Mouse (Mus musculus) retina, postnatal 1 day (tissue): ENCODE results near the gene Gm49378.
A peak's percentile ranks its signal among the peaks of the same experiment; 100 is the strongest.

ENCODE experiments used
- DNase-seq: peaks from one replicate; pipeline ENCODE4 v3.0.0-alpha.2; 2012

Gm49378 gene

DNA sequence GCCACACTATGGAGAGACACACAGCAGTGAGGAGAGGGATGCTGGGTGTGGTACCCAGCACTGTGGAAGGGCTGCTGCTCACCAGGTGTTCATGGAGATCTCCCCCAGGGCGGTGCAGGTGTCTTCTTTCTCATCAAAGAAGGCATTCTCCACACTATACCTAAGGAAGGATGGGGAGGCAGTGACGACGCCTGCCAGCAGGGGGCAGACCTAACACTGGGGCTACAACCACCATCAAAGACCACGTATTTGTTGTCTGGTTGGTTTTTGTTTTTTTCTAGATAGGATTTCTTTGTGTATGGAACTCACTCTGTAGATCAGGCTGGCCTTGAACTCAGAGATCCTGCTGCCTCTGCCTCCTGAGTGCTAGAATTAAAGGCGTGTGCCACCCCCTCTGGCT, 8.4 kb downstream of the Gm49378 start:
- DNase-seq: peak; percentile 39

DNA sequence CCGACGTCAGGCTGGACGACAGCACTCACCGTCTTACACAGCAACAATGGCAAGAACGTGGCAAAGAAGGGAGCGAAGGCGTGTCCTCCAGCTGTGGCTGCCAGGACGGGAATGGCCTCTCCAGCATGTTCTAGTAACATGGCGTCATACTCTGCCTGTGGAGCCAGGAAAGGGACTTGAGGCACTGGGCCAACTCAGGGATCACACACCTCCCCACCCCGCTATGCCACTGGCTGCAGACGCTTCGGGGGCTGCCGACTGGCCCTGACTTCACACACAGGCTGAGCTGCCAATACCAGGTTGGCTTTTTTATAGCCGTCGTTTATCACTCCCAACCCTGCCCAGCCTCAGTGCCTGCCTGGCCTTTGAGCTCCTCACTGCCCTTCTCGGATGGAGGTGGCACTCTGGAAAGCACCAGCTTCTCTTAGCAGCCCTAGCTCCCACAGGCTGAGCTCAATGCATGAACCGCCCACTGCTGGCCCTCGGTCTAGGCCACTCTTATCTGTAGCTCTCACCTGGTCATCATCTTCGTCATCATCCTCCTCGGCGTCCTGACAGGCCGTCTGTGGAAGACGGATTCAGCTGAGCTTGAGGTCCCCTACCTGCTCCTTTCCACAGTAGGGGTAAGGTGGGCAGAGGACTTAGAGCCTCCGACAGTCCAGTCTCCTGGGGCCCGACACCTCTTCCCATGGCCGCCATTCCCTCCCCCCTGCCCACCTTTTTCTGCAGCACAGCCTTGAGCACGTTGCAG, 9.4 kb downstream of the Gm49378 start:
- no peak for DNase-seq

DNA sequence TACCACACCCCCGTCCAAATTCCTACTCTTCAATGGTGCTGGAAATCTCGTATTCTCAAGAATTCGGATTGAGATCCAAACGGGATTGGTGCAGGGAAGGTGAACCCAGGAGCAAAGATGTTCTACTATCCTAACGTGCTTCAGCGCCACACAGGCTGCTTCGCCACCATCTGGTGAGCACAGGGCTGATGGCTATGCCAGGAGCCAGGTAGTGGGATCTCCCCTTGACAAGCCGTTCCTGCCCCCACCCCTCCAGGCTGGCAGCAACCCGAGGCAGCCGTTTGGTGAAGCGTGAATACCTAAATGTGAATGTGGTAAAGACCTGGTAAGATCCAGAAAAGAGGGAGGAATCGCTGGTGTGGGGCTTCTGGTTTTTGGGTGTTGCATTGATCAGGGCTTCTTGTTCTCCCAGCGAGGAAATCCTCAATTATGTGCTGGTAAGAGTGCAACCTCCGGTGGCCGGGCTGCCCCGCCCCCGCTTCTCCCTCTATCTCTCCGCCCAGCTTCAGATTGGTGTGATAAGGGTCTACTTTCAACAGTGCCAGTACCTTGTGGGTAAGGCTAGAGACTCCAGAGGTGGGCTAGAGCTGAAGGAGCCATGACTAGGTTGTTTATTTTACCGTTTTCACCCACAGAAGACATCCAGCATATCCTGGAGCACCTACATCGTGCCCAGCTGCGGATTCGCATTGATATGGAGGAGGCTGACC, 19.1 kb downstream of the Gm49378 start:
- DNase-seq: peak; percentile 10

DNA sequence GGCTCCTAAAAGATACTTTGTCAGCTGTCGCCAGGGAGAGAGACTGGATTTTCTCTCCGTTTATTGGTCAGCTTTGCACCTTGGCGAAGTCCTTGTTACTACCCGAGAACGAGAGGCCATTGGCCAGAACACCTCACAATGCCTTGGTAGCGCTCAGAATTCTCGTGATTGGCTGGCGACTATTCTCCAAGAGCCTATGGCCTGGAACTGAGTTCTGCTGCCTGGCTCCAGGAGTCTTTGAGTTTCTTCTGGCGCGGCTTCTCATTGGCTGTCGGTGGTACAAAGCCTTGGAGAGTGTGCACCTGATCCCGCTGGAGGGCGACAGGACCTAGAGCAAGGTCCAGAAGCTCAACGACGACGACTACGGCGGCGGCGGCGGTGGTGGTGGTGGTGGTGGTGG, 19.9 kb downstream of the Gm49378 start, which contains the start of gene Rec8:
TSS of gene Rec8 (plus strand) at position 216 of the 400 bp plus-strand sequence.
- peak; percentile 64 for DNase-seq

DNA sequence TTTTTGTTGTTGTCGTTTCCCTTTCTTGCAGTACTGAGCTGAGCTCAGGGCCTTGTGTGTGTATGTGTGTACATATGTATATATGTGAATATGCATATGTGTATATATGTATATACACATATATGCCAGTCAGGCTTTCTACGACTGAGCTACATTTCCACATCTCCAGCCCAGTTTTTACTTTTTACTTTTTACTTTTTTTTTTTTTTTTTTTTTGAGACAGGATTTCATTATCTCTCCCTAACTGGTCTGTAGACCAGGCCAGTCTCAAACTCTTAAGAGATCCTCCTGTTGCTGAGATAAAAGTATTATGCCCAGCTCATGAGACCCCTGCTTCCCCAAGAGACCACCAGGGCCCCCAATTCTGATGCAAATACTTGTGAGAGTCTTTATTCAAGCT, 20.9 kb downstream of the Gm49378 start:
- no peak for DNase-seq

DNA sequence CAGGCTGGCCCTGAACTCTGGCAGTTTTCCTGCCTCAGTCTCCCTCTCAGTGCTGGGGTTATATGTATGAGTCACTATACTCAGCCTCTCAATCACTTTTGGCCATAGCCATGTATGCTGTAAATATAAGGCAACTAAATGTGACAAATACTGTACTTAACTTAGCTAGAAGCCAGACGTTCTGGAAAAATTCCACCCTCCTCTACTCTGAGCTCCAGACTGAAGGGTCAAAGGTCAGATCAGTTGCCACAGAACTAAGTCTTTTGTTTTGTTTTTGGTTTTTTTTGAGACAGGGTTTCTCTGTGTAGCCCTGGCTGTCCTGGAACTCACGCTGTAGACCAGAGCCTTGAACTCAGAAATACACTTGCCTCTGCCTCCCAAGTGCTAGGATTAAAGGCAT, 21.8 kb downstream of the Gm49378 start:
- no peak for DNase-seq

DNA sequence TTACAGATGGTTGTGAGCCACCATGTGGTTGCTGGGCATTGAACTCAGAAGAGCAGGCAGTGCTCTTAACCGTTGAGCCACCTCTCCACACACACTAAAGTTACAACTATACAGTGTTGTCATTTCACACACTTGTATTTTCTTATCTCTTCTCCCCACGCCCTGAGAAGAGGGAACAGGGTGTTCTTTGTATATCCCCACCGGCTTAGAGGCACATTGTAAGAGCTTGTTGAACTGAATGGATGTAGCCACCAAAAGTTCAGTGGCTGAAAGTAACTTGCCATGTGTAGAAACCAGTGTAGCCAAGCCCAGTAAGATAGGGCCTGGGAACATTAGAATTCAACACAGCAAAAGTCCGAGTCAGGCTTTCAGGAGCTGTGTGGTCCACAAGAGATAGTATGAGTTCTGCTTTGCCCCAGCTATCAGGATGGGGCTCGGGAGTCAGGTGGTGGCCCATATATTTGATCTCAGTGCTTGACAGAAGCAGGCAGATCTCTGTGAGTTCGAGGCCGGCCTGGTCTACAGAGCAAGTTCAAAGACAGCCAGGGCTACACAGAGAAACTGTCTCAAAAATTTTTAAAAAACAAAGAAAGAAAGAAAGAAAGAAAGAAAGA, 23.0 kb downstream of the Gm49378 start:
- DNase-seq: no peak

DNA sequence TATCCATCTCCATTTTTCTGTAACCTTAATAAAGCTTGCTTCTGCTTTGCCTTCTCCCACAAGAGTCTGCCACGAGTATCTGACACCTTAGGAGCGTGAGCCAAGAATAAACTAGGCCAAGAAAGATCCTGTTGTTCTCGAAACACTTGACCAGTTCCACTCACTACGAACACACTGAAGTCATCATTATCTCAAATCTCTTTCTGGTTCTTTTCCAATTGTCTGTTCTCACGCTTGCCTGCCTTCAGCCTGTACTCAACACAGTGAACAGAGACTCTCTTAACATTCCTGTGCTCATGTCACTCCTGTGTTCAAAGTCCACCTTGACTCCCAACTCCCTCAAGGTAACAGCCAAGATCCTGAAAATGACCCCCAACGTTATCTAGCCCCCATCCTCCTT, 24.3 kb downstream of the Gm49378 start:
- no peak for DNase-seq

DNA sequence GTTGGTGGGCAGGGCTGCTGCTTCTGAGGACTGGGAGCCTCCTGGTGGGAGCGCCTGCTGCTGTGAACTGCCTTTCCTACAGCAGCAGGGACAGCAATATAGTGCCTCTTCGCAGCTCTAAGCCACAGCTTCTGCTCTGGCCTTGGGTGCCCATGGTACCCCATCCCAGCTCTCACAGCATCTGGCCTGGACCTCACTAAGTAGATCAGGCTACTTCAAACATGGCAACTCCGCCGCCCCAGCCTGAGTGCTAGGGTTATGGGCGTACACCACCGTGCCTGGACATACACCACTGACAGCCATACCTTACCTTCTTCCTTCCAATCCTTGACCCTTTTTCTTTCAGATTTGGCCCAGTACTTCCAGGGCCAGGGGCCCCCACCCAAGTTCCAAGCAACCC, 29.4 kb downstream of the Gm49378 start:
- DNase-seq: no peak

DNA sequence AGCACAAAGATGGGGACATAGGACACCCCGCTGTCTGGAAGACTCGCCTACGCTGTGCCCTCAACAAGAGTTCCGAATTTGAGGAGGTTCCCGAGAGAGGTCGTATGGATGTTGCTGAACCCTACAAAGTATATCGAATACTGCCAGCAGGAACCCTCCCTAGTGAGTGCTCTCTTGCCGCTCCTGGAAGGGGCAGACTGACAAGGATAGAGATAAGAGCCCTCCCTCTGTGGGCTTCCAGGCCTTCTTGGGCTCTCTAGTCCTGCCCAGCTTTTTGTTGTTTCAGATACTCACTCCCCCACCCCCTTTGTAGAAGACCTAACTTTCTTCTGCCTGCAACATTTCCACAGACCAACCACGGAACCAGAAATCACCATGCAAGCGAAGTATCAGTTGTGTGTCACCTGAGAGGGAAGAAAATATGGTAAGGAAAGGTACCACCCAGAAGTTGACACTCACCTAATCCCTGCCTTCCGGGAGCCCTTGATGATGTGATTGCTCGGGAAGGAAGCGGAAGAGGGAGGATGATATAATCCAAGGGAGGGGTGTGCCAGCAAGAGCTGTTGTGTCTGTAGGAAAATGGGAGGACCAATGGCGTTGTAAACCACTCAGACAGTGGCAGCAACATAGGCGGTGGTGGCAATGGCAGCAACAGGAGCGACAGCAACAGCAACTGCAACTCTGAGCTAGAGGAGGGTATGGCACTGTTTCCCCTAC, 31.8 kb downstream of the Gm49378 start:
- no peak for DNase-seq

DNA sequence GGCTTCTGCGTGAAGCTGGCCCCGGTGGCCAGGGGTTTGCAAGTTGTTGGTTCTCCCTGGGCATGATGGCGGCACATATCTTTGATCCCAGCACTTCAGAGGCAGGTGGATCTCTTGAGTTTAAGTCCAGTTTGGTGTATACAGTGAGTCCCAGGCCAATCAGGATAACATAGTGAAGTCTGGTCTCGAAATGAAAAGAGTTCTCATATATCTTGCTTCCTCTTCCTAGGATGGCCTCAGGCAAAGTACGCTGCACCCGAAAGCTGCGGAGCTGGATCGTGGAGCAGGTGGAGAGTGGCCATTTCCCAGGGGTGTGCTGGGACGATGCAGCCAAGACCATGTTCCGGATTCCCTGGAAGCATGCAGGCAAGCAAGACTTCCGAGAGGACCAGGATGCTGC, 32.9 kb downstream of the Gm49378 start:
- no peak for DNase-seq

DNA sequence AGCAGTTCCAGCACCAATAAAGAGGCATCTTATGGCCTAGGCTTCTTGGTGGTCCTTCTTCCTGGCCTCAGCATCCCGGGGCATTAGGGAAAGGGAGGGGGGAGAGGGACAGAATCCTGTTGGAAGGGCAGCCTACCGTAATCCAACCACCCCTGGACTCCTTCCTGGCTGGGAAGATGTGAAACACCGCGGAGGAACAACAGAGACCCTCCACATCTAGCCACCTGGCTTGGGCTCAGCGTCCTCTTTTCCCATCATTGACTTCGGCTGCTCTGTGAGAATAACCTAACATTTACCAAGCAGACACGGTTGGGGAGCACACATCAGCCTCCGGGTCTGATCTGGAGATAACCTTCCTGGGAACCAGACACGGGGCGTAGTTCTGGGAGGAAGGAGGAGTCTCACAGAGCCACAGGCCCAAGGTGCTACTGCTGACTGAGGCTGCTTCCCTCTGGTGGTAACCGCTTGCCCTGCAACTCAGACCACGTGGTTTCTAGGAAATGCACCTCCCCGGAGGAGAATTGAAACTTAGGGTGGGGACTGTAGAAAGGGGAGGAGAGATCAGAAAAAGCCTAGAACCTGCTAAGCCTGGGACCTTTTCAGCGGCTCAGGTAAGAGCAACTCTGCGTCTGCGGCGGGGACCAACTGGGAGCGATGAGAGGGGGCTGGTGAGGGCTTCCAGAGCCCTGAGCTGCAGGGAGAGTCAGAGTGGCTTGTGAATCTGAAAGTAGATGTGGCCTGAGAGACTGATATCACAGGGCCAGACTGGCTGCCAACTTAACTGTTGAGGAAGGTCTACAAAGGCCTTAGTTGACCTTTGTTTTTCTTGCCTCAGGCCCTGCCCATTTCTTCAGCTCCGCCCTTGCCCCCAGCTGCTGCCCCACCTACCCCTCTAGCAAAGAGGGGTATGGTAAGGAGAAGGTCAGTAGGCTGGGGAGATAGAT, 33.8 kb downstream of the Gm49378 start:
- DNase-seq: peak; percentile 93

DNA sequence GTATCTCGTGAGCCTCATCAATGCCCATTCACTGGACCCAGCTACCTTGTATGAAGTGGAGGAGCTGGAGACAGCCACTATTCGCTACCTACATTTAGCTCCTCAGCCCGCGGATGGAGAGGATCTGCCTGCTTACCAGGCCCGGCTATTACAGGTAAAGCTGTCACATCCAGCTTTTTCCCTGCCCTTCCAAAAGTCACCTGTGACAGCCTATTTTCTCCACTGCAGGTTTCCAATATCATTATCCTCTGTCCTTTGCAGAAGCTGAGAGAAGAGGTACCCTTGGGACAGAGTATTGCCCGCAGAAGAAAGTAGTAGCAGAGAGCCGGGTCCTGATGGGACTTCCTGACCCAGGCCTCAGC, 34.4 kb downstream of the Gm49378 start, which contains the start of gene Irf9:
TSS of gene Irf9 (plus strand) at position 301 of the 362 bp plus-strand sequence.
- no peak for DNase-seq

DNA sequence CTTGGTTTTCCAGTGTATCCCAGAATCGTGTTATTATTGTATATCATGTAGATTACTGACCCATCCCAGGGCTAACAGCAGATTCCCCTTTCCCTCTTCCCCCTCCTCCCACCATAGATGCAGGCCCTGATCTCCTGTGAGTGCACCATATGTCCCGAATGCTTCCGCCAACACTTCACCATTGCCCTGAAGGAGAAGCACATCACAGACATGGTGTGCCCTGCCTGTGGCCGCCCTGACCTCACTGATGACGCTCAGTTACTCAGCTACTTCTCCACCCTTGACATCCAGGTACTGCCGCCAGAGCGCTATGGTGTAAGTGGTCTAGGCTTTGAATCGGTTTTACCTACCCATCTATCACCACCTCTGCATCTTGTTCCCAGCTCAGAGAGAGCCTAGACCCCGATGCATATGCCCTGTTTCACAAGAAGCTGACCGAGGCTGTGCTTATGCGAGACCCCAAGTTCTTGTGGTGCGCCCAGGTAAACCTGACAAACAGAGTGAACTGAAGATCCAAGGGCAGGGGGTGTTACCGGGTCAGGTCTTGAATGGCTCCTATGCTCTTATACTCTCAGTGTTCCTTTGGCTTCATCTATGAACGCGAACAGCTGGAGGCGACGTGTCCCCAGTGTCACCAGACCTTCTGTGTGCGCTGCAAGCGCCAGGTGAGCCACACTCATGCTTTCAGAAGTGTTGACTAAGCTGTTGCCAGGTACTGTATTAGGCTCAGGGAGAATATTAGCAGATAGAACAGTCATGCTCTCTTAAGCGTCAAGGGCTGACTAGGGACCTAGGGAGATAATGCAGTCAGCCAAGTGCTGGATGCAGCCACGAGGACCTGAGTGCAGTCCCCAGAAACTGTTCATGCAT, 38.9 kb downstream of the Gm49378 start:
- DNase-seq: no peak

DNA sequence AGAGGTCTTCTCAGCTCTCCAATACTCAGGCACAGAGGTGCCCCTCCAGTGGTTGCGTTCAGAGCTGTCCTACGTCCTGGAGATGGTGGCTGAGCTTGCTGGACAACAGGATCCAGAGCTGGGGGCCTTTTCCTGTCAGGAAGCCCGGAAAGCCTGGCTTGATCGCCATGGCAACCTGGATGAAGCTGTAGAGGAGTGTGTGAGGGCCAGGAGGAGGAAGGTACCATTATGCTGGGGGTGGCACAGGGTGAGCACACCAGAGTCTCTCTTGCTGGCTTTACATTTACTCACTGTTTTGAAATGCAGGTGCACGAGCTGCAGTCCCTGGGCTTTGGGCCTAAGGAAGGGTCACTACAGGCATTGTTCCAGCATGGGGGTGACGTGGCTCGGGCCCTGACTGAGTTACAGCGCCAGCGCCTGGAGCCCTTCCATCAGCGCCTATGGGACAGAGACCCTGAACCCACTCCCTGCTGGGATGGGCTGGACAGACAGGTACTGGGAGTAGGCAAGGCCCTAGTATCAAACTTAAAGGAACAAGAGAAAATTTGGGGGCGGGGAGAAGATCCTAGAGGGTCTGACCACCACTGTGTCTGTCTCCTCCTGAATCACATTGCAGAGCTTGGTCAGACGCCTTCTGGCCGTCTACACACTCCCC, 41.5 kb downstream of the Gm49378 start:
- DNase-seq: no peak

DNA sequence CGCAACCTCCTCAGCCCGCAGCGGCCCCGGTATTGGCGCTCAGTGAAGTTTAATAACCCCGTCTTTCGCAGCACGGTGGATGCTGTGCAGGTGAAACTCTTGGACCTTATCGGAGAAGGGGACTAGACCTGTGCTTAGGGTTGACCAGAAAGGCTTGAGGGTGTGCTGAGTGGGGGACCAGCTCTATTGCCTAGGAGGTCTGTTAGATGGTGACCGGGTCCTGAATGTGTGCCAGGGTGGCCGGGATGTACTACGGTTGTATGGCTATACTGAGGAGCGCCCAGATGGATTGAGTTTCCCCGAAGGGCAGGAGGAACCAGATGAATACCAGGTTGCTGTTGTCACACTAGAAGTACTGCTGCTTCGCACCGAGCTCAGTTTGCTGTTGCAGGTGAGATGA, 45.5 kb downstream of the Gm49378 start:
- peak; percentile 13 for DNase-seq

DNA sequence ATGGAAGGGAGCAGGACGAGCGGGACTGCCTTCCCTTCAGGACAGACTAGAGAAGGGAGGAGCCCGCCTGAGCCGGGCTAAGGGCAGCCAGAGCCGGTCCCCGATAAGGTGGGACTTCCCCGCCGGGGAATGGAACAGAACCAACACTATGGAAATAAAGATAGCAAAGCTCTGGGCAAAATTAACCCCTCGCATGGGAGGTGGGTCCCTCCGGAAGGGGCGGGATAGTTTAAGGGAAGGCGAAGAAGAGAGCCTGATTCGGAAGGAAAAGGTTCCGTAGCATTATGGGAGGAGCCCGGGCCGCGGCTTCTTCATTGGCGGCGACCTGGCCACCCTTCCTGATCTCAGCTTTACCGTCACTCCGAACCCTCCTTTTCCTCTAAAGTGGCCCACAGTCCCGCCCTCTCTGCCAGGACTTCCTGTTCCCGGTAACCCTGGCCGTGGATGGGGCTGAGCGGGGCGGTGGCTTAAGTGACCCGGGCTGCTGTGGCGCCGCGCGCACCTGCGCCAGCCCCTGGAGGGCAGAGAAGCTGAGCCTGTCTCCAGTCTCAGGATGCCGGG, 46.3 kb downstream of the Gm49378 start, which contains the start of gene Rnf31:
TSS of gene Rnf31 (plus strand) at position 378 of the 561 bp plus-strand sequence.
- DNase-seq: peak; percentile 97

DNA sequence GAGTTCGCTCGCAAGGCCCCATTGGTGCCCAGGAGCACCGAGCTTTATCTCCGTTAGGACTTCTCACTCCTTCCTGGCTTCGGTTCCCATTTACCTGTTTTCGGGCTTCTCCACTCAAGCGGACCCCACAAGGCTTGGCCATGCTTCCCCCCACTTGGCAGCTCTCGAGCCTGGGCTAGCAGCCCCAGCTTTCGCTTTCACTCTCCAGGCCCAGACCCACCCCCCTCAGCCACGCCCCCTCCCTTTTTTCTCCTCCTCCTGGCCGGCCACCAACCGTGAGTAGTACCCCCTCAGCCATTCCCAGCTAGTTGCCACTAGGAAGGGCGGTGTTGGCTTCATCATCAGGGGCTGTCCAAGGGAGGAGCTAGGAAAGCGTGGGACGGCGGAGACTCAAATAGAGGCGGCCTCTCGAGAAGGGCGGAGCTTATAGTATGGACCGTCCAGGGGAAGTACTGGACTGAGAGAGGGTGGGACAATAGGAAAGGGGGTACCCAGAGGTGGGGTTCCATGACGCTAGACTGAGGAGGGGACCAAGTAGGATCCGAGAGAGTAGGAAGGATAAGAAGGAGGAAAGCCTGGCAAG, 46.9 kb downstream of the Gm49378 start, which contains the start of gene Psme2:
TSS of gene Psme2 (minus strand) at position 366 of the 583 bp plus-strand sequence.
- peak; percentile 98 for DNase-seq

DNA sequence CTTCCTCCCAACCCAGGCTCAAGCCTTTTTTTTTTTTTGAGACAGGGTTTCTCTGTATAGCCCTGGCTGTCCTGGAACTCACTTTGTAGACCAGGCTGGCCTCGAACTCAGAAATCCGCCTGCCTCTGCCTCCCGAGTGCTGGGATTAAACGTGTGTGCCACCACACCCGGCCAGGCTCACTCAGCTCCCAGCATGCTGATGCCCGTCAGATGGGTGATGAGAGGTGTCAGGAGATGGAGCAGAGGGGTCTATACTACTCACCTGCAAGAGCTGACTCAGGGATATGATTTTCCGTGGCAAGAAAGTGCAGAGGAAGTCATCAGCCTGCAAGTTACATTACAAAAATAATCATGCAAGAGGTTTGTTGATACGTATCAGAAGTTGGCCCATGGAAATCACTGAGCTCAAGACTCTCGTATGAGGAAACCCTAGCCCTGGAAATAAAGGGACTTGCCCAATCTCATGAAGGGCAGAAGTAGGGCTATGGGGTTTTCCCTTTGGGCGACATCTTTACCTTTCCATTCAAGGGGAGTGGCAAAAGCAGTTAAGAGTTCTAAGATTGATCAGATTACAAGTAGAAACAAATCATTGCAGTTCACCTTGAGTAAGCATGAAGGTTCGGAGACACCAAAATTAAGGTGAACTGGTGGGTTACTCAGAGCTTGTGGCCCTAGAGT, 47.8 kb downstream of the Gm49378 start:
- no peak for DNase-seq
